Mouse (Mus musculus) v-Abl transformed pro-B cells (cell line): Measurements from ENCODE around the gene Hoxb4.

Source experiments
- in situ Hi-C, 2 experiments: fragments of 400-800 bp; cut with MboI; formaldehyde crosslinking; loops; one replicate each; pipeline ENCODE4 v1.15.1; 2025; ENCODE audit not compliant: unreplicated experiment in 2 of 2

Gene Hoxb4

DNA sequence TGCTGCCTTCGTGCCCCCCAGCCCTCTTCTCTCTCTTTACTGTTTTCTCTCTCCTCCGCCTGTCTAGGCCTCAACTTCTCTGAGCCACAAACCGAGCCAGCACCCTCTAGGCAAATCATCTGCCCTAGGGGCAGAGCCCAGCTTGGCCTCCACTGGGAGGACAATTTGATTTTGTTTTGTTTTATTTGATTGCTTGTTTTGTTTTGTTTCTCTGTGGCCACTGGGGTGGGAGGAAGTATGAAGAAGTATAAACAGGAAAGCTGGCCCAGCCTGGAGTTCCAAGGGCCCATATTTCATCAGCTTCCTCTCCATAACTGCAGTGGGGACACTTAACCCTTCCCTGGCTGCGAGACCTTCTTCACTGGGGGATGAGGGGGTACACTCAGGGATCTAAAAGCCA lies 8.8 kb upstream of the Hoxb4 start:
- in situ Hi-C loops: no loop called here

DNA sequence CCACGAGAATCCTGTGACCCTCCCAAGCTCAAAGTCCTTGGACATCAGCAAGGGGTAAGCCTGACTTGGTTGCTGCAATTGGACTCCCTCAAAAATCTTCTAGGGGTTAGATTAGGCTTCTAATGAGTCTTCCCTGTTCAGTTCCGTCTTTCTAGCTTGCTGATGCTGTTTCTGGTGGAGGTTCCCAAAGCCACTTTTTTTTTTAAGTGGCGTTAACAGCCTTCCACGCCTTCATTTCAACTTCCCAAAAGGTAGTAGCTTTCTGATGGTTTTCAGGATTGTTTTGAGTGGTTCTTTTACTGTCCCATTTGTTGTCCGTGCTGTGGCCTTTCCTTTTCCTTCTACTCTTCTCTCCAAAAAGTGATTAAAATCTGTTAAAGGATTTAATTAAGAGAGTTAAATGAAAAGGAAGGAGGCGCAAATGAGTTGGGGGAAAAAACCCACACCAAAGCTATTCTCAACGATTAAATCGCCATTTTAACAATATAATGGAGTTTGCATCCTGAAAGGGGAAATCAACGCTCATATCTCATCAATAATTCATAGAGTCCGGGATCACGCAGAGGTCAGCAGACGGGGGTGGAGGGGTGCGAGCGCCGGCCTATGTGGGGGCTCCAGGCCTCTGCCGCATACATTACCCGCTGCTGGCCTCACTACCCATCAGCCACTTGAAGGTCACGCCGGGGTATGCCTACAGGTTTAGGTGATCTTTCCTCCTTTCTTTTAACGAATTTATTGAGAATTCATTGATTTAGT lies 7.7 kb upstream of the Hoxb4 start:
- in situ Hi-C loops: no loop called here

GRCm38 (mm10) chr11:96311097-96311496 lies 7.0 kb upstream of the Hoxb4 start:
- in situ Hi-C loops: no loop called here

- in situ Hi-C loops: no loop called here
These were observed 6.3 kb upstream of the Hoxb4 start for GRCm38 (mm10) chr11:96311520-96312417.

DNA sequence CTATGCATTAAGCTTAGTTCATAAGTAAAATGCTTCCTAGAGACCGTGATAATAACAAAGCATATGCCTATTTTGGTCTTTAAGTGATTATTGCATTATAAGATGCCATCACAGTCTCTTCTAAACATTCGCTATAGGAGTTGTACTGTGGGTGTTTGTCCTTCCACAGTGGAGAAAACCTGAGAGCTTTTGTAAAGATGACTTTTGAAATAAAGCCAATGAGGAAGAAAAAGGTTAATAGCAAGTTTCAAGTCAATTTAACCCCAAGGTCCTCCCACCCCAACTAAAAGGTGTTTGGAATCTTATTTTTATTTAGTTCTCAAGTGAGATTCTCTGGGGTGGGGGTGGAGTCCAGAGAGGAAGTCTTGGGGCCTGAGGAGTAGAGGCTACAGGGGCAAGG lies 4.9 kb upstream of the Hoxb4 start:
- in situ Hi-C loops: no loop called here

- in situ Hi-C loops: no loop called here
These were observed 4.2 kb upstream of the Hoxb4 start for GRCm38 (mm10) chr11:96313806-96314428.

GRCm38 (mm10) chr11:96314671-96315343 lies 3.3 kb upstream of the Hoxb4 start:
- in situ Hi-C loops: no loop called here

- in situ Hi-C loops: no loop called here
These were observed 2.8 kb upstream of the Hoxb4 start for GRCm38 (mm10) chr11:96315344-96315681.

- in situ Hi-C loops: no loop called here
These were observed 1.1 kb upstream of the Hoxb4 start for GRCm38 (mm10) chr11:96316696-96317607.

- in situ Hi-C loops: no loop called here
These were observed 452 bp downstream of the Hoxb4 start for GRCm38 (mm10) chr11:96318368-96319070.

DNA sequence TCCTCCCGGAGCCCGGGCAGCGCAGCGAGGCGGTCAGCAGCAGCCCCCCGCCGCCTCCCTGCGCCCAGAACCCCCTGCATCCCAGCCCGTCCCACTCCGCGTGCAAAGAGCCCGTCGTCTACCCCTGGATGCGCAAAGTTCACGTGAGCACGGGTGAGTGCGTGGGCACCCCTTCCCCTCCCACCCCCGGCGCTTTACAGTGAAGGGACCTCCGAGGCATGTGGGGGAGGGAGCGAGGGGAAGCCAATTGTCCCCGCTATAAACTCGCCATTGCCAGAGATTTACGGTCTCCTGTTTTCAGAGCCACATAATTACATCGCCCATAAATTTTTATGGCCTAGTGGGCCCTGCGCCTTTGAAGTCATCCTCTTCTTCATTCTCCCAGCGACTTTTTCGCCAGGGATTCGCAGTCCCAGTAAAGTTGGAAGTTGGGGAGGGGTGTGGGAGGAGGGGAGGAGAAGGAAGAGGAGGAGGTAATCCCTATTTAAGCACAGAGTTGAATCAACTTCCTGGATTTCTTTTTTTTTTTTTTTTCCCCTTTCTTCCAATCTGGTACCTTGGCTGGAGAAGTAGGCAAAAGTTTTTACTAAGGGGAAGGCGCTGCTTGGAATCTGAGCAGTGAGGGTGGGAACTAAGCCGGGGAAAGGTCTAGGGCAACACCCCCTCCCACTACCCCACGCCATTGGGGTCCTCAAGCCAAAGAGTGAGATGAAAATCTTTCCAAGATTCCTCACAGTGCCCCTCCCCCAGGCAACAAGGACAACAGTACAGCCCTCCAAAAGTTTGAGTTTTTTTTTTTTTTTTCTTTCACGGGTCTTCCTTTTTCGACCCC lies 1.2 kb downstream of the Hoxb4 start:
- in situ Hi-C loops: no loop called here

DNA sequence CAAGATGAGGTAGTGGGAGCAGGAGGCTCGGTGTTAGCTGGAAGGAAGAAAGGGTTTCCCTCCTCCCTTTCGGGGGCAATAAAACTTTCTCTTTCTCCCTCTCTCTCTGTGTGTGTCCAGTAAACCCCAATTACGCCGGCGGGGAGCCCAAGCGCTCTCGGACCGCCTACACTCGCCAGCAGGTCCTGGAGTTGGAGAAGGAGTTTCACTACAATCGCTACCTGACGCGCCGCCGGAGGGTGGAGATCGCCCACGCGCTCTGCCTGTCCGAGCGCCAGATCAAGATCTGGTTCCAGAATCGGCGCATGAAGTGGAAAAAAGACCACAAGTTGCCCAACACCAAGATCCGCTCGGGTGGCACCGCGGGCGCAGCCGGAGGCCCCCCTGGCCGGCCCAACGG lies 1.8 kb downstream of the Hoxb4 start:
- in situ Hi-C loops: no loop called here

DNA sequence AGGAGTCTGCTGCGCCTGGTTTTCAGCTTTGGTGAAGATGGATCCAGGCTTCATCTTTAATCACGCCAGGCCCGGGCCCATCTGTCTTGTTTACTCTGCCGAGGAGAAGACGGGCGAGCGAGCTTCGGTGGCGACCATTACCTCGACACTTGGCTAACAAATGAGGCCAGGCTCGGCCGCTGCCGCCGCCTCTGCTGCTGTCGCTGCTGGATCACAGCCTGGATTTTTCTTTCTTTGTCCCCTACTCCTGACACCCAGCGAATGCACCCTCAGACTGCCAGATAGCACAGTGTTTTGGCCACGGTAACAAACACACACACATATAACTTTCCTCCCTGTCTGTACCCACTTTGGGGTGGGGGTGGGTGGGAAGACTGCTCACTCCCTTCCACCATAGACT lies 2.6 kb downstream of the Hoxb4 start:
- in situ Hi-C loops: no loop called here

DNA sequence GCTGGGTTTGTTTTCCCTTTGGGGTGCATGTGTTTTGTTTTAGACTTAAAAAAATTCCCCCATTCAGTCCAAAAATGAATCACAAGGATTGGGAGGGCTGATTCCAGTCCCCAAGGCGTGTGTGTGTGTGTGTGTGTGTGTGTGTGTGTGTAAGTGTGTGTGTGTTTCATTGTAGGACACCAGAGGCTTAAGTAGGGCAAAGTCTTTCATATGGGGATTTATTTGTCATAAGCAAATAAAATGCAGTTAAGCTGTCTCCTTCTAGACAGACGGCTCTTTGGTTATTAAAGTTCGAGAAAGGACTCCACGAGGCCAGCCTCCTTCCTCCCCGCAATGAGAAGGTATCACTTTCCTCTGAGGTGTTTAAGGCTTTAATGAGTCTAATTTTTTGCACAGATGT lies 3.8 kb downstream of the Hoxb4 start:
- in situ Hi-C loops: no loop called here

DNA sequence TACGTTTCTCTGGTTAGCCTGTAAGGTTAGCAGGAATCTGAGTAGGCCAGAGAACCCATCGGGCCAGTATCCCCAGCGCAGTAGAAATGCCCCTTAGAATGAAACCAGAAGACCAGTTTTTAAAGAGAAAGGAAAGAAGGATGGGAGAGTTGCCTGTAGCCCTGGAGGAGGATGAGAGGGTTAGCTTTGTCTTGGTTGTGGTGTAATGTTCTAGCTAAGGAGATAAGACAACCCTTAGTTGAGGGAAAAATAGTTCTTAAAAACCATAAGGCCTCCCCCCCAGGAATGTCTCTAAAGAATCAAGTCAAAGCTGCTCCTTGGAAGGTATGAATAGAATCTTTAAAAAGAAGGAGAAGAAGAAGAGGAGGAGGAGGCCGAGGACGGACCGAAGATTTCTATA lies 4.7 kb downstream of the Hoxb4 start:
- in situ Hi-C loops: no loop called here

DNA sequence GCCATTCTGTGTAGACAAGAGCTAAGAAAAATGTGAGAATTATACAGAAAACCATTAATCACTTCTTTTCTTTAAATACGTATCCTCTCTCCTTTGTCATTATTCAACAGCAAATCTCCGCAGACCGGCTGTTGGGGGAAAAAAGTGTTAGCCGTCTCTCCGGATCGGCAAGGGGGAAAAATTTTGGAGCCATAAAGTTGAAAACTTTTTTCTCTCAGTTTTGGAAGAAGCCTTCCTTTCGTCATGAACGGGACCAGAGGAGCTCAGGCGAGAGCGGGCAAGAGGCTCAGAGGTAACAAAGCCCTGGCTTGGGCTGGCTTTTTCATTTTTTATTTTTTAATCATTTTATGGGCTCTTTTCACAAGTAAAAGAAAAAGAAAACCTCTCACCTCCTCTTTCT lies 5.1 kb downstream of the Hoxb4 start, which contains the start of gene Hoxb3:
Hoxb3 (plus strand) TSS at position 173 of the 400 bp plus-strand sequence.
- in situ Hi-C loops: no loop called here

GRCm38 (mm10) chr11:96324125-96324524 lies 6.1 kb downstream of the Hoxb4 start:
- in situ Hi-C loops: no loop called here

DNA sequence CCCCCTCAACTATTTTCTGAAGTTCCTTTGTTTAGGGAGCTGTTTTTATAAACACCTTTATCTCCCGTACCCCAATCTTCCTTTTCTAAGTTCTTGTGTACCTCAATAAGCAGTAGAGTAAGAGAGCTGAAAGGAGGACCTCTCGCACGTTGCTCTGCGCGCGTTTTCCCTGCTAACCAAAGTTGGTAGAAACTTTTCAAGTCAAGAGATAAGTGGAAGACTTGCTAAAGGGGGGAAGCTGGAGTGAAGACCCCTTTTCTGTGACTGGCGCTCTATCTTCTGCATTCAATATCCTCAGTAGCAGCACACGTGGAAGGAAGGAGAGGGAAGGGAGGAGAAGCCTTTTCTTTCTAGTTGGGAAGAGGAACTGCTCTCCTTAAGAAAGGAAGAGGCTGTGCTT lies 6.9 kb downstream of the Hoxb4 start:
- in situ Hi-C loops: no loop called here
